Mouse (Mus musculus) liver, adult 2 months (tissue): Measurements from ENCODE around the gene Lrrc43.

ENCODE experiments used
- CTCF ChIP-seq: fragments of 200-500 bp; IDR thresholded peaks from 2 replicates; pipeline ENCODE4 v1.5.1; 2011; ENCODE audit warnings: low read depth, low read length, control low read depth
- POLR2A ChIP-seq: fragments of 200-500 bp; IDR thresholded peaks from 2 replicates; pipeline ENCODE4 v1.6.1; 2011; ENCODE audit warnings: low read length, control low read depth; ENCODE audit not compliant: insufficient read depth; ENCODE audit errors: extremely low read depth

DNA sequence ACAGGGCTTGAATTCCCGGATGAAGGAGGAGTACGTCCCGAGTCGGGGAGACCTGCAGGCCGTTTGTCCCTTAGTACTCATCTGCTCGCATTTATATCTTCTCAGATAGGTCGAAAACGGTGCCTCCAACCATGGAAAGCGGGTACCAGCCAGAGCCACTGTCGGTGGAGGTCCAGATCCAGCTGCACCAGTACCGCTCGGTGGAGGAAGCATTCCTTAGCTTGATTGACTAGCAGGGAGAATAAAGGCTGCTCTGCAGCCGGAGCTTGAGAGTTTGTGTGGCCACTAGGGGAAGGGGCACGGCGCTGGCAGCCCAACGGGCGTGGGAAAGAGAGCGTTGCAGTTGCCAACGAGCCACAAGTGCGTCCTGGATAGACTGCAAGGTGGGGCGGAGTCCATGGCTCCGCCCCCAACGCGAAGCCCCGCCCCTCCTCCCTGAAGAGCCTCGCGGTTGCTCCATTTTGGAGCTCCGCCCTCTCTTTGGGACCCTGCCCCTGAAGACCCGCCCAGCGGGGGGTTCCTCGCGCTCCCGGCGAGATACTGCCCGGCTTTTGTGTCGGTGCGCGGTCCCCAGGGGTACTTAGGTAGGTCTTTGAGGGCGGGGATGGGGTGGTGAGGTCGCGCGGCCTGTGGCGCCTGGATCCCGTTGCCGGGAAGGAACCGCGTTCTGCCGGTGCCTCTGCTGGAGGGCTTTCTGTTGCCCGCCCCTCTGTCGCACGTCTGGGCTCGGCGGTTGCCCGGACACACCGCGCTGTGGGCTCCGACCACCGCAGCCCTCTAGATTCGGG lies 19.0 kb downstream of the Lrrc43 start:
- TF ChIP-seq POLR2A (no peak), CTCF (no peak)
